Mouse (Mus musculus) gastrocnemius, adult 18-20 months (tissue): ENCODE measurements around the gene Bdh1. TPM values are rescaled to one million over a fixed set of nuclear protein-coding genes. Genes with fewer than 3 reads are reported as not detected.
"Not testable (repeated sequence)": the region's sequence is repeated elsewhere in the genome, so short reads cannot be mapped to it uniquely, and the experiment has no call there.

ENCODE experiments used
- DNase-seq: peaks from one replicate; pipeline ENCODE4 v3.0.0; 2021; ENCODE audit warnings: low spot score
- total RNA-seq, 2 experiments: library from RNA; stranded (reverse); gene quantifications; 2 replicates each; pipeline ENCODE4 v1.2.3; 2021

Gene Bdh1
- total RNA-seq, 2 experiments from 2014 or later = 61.4 to 145 TPM

DNA sequence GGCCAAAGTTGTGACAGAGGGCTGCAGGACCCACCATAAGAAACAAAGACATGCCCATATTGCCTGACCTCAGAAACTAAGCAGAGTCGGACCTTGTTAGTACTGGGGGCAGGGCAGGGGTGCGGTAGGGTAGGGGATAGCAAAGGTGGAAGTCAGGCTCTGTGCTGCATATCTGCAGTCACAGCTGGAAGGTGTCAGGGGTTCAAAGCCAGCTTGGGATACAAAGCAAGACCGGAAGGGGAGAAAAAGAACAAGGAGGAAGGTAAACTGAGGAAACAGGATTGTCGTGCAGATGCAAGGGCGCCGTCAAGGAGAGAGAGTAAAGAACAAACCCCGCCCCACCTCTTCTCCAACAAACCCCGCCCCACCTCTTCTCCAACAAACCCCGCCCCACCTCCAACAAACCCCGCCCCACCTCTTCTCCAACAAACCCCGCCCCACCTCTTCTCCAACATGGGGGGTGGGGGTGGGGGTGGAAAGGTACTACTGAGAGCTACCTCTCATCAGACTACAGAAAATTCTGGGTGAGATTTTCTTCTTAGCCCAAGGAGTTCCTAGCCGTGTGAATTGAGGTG lies 40.1 kb downstream of the Bdh1 start:
- no peak for DNase-seq

- no peak for DNase-seq
Observed at GRCm38 (mm10) chr16:31464953-31465352, 42.9 kb downstream of the Bdh1 start.

DNA sequence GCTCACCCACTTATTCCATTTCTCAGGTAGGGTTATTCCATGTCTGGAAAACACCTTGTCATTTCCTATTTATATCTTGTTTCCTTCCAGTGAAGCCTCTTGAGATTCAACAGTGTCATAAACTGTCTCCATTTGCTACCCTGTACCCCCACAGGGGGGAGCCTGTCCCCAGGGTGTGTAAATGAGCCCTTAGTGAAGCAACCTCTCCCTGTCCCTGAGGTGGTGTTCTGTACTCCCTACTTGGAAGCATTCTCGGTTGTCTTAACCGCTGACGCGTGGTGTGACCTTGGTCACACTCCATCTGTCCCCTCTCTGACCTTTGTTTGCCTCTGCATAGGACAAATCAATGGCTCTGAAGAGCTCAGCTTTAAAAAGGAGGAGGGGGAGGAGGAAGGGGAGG lies 43.5 kb downstream of the Bdh1 start:
- DNase-seq = peak; percentile 66

DNA sequence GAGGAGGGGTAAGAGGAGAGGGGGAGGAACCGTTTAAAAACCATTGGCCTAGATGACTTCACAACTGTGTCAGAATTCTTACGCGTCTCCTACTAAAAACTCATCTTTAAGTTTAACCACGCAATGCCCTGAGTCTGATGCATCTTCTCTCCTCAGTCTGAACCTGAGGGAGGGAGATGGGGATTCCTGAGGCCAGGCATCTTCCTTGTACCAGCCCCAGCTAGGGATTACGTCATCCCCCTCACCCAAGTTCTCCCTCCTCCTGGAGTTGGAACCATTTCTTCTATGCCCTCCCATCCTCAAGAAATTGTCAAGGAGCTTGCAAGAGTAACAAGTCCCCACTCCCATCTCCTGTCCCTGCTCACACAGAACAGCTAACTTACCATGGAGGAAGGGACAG lies 44.0 kb downstream of the Bdh1 start:
- no peak for DNase-seq

DNA sequence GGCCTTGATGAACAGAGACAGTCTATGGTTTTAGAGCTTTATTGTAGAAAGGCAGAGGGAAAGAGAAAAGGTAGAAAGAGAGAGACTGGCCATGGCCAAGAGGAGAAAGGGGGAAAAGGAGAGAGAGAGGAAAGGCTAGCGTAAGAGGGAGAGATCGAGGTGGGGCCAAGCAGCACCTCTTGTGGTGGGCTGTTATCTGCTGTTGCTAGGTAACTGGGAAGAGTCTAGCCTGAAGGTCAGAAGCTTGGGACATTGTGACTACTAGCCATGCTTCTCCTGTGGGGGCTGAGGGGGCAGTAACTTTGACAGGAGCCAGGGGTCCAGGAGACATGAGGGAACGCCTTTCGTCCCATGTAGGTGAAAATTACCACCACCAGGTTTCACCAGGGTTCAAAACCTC lies 48.7 kb downstream of the Bdh1 start:
- DNase-seq = not testable (repeated sequence)

DNA sequence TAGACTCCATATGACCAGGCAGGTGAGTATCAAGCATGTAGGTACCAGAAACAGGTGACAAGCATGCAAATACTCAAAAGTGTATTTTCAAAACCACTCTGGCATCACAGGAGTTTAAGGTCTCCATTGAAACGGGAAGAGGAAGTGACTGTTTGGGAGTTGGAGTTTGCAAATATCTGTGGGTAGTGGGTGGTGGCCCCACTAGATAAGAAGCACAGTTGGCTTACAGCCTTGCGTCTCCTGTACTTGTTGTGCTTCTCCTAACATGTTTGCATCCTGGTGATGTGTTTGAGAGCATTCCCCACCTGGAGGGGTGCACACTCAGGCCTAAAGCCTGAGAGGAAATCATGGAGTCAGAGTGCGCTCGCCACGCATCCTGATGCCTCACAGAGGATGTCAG lies 49.9 kb downstream of the Bdh1 start:
- DNase-seq = no peak

DNA sequence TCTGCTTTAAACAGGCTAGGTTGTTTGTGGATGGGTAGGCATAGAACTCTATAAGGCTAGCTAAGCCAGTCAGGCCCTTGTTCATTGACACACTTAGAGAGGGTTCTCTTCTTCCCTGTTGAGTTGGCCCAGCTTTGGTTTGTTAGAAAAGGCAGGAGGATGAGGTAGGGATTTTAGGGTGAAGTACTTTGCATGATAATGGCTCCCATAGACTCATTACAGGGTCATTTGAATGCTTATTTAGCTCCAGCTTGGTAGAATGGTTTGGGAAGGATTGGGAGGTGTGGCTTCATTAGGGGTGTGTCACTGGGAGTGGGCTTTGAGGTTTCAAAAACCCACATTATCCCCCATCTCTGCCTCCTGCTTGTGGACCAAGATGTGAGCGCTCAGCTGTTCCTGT lies 51.1 kb downstream of the Bdh1 start:
- no peak for DNase-seq

DNA sequence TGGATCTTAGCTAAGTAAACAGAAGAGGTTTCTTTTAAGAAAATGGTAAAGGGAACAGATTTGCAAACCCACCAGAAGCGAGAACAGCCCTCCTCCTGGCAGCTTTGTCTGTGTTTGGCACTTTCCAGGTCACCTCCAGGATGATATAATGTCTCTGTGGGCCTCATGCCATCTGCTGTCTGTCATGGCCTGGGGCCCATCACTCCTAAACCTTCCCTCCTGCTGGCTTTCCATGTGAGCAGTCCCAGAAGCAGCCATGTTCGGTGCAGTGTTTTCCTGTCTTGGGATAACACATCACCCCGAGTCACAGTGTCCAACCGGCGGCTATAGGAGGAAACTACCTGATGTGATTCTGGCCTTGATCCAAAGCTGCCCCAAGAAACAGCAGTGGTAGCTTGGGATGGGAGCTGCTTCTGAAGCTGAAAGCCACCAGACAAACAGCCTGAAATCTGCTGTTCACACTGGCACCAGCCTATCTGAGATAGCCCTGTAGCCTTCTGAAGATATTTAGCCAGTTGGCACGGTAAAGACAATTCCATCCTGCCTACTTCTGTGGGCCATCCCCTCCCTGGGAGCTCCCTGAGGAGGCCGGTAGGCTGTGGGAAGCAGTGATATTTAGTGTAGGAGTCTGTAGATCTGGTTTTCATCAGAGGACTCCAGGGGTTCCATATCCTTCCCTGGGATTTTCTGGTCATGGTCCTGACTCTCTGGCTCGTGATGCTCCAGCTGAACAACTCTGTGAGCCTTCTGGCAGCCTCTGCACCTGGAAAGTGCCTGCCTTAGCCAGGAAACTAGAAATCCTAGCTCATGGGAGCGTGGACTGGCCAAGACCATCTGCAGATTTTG lies 53.3 kb downstream of the Bdh1 start:
- peak; percentile 57 for DNase-seq

DNA sequence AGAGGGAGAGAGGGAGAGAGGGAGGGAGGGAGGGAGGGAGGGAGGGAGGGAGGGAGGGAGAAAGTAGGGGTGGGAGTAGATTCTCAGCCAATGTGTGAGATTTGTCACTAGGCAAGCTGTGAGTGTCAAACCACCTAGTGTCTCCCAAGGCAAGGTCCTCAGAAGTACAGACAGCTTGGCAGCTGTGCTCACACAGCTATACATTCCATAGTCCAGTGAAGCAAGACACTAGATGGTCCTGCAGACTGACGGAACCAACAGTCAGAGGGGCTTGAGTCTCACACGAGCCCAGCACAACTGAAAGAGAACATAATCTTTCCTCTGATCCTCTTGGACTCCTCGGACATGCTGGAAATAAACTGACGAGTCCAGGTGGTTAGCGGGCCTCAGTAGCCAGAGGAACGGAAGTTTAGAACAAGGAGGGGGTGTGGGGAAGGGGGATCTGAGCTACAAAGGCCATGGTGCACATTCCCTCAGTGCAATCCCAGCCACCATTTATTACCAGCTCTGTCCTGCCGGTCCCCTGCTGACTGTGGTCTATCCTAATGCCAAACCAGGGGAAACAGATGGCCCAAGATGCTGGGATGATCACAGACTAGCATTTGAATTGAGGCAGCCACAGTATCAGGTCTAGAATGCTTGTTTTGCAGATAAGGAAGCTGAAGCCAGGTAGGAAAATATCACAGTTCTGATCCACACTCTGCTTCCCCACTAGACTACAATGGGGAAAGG lies 55.0 kb downstream of the Bdh1 start:
- no peak for DNase-seq

- no peak for DNase-seq
Observed at GRCm38 (mm10) chr16:31485336-31485735, 63.3 kb downstream of the Bdh1 start.

DNA sequence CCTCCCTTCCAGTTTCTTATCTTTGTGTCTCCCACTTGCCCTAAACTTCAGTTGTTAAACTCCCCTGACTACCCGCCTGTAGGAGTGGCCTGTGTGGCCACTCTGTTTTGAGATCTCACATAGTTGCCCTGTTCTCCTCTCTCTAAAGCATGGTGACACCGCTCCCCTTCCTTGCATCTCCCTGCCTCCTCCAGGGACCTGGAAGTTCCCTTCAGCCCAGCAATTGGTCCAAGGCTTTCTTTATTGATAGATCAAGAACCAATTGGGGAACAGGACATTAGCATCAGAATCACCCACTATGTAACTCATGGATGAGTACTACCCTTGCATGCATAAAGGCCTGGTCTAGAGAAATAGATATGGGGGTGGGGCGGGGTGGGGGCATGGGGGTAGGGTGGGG lies 65.2 kb downstream of the Bdh1 start:
- DNase-seq = no peak

- no peak for DNase-seq
Observed at GRCm38 (mm10) chr16:31489096-31489495, 67.0 kb downstream of the Bdh1 start.

- DNase-seq = no peak
Observed at GRCm38 (mm10) chr16:31490967-31491366, 68.9 kb downstream of the Bdh1 start.

GRCm38 (mm10) chr16:31492921-31493549 lies 71.0 kb downstream of the Bdh1 start:
- peak; percentile 36 for DNase-seq

DNA sequence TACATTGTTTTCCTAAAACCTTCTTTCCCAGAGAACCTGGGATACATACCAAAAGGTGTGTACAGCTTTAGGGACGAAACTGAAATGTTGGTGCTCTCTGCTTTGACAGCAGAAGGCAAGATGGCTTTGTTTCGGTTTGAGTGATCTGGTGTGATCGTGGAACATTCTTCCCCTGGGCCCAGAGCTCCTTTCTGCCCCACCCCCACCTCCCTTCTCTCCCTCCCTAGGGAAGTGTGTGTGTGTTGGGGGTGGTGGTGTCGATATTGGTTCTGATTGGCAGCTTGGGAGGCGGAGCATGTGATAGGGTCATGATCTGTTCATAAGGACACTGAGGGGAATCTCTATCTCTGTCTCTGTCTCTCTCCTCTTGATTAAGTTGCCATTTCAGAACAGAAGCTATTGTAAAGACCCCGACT lies 71.5 kb downstream of the Bdh1 start:
- no peak for DNase-seq

- peak; percentile 57 for DNase-seq
Observed at GRCm38 (mm10) chr16:31493991-31494390, 71.9 kb downstream of the Bdh1 start.

DNA sequence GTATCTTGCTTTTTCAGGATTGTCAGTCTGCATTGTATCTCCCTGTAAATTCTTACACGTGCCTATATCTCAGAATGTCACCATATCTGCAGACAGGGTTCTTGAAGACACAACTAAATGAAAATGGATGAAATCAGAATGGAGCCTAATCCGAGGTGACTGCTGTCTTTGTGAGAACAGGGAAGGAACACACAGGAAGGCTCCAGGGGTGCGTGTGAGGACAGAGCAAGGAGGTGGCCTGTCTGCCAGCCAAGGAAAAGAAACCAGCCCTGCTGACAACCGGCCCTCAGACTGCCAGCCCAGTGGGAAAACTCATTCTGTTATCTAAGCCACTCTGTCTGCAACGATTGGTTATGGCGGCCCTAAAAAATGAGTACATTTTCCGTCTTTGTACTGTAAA lies 73.3 kb downstream of the Bdh1 start:
- DNase-seq = no peak

- no peak for DNase-seq
Observed at GRCm38 (mm10) chr16:31495769-31496168, 73.7 kb downstream of the Bdh1 start.

DNA sequence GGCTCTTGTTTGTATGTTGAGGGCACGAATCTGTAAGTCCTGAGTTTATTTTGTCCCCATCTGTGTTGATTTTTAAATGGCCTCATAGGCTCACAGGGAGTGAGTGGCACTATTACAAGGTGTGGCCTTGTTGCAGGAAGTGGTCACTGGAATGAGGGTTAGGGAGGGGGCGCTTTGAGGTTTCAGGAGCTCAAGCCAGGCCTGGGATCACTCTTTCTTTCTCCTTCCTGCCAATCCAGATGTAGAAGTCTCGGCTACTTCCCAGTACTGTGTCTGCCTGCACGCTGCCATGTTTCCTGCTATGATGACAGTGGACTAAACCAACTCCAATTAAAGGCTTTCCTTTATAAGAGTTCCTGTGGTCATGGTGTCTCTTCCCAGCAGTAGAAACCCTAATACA lies 76.3 kb downstream of the Bdh1 start:
- DNase-seq = no peak

DNA sequence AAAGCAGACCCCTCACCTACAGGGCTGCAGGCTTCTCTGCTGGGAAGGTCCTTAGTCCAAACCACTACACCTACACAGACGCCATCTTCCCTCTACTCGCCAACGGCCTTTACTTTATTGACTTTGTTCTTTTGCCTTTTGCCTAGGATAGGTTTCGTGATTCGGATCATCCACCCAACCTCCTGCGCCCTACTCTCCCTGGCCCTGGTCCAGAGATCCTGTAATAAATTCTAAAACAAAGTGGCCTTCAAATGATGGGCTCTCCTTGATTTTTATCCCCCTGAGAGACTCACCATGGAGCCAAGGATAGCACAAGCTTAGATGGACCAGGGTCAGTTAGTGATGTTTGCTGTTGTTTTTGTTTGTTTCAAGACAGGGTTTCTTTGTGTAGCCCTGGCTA lies 76.9 kb downstream of the Bdh1 start:
- no peak for DNase-seq

DNA sequence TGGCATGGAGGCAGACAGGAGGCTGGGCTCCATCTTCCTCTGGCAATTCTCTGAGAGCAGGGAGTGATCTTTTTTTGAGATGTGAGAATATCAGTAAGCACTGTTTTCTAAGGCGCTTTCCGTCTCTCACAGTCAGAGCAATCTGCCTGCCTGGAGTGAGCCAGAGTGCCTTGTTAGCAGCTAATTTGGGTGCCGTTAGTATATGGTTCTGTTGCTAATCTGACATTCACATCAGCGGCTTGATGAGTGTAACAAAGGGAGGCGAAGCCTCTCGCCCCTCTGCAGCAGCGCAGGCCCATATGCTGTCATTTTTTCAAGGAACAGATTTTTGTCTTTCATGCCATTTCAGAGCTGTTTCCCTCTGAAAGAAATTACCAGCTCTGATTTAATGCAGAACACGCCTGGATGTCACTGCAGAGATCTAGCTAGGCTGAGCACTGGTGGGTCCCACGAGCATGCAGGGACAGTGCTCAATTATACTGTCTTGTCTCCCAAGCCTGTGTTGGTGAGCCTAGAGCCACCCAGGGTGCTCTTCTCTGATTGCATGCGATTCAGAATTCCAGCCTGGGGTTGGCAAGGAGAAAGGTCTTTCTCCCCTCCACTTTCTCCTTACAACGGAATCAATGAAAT lies 77.7 kb downstream of the Bdh1 start:
- DNase-seq = no peak

GRCm38 (mm10) chr16:31500532-31500931 lies 78.5 kb downstream of the Bdh1 start:
- no peak for DNase-seq
